Mouse (Mus musculus) lung, postnatal 0 days (tissue): ENCODE measurements at regions not wholly inside any gene's neighbourhood (a gene's known extent, or its start where the extent isn't known, plus 50 kb on each side); places are given as distances from the start of the nearest gene placed in this dataset.

Experiments used
- ATAC-seq: fragments of 200-750 bp; cut with Nextera tagmentation; 2 replicates; pipeline ENCODE4 v1.8.0; 2017; ENCODE audit warnings: moderate library complexity
- DNase-seq: peaks from one replicate; pipeline ENCODE4 v3.0.0-alpha.2; 2016; ENCODE audit warnings: low spot score
- H3K27ac ChIP-seq: fragments of 300-500 bp; sonication (generic); 2 replicates; pipeline ENCODE4 v1.5.1; 2014; ENCODE audit warnings: antibody characterized with exemption, mild to moderate bottlenecking, low read length, mixed read lengths
- H3K27me3 ChIP-seq: fragments of 300-500 bp; sonication (generic); replicated peaks from 2 replicates; pipeline ENCODE4 v1.6.1; 2014; ENCODE audit warnings: low read length, mixed read lengths; ENCODE audit not compliant: insufficient read depth
- H3K36me3 ChIP-seq: fragments of 300-500 bp; sonication (generic); 2 replicates; pipeline ENCODE4 v1.6.1; 2014; ENCODE audit warnings: low read length, mixed read lengths; ENCODE audit not compliant: insufficient read depth
- H3K4me1 ChIP-seq: fragments of 300-500 bp; sonication (generic); 2 replicates; pipeline ENCODE4 v1.6.1; 2014; ENCODE audit warnings: antibody characterized with exemption, low read depth, low read length, mixed read lengths; ENCODE audit not compliant: insufficient read depth
- H3K4me2 ChIP-seq: fragments of 300-500 bp; sonication (generic); replicated peaks from 2 replicates; pipeline ENCODE4 v1.6.1; 2014; ENCODE audit warnings: low read depth, mild to moderate bottlenecking, low read length, moderate library complexity, mixed read lengths
- H3K4me3 ChIP-seq: fragments of 300-500 bp; sonication (generic); 2 replicates; pipeline ENCODE4 v1.5.1; 2014; ENCODE audit warnings: low read depth, low read length
- H3K9ac ChIP-seq: fragments of 300-500 bp; sonication (generic); replicated peaks from 2 replicates; pipeline ENCODE4 v1.6.1; 2014; ENCODE audit warnings: low read depth, mild to moderate bottlenecking
- H3K9me3 ChIP-seq: fragments of 300-500 bp; sonication (generic); 2 replicates; pipeline ENCODE4 v1.6.1; 2016; ENCODE audit warnings: low read length, mixed read lengths
- CTCF ChIP-seq: IDR thresholded peaks from 2 replicates; pipeline ENCODE4 v1.5.1; 2016; ENCODE audit warnings: antibody characterized with exemption, mild to moderate bottlenecking
- EP300 ChIP-seq: IDR thresholded peaks from 2 replicates; pipeline ENCODE4 v1.6.1; 2016; ENCODE audit warnings: antibody characterized with exemption, mild to moderate bottlenecking, control low read depth
- WGBS: fragments of 180-500 bp; shearing (Covaris S2); extraction: QIAGEN DNeasy Blood & Tissue Kit; methylation state at CpG from one replicate; pipeline ENCODE4 v1.1.7; 2014; 5-methylcytosine and 5-hydroxymethylcytosine counted together

- Histone ChIP-seq H3K4me3 (no peak overlapping the region), H3K4me1 (no peaks in the 10 kb centered on the region), H3K36me3 (no peaks in the 10 kb centered on the region), H3K4me2 (no peak overlapping the region), H3K9me3 (no peaks in the 10 kb centered on the region), H3K9ac (no peak overlapping the region), H3K27ac (no peak overlapping the region), H3K27me3 (no peaks in the 10 kb centered on the region)
- 82% methylated on average over 1 of the region's 1 CpGs for WGBS
- TF ChIP-seq EP300 (no peak), CTCF (no peak)
- ATAC-seq: no peak
- no peak for DNase-seq
These were observed 96.6 kb downstream of the Rab11fip2 start for GRCm38 (mm10) chr19:59846807-59847206.

GRCm38 (mm10) chr19:59850696-59851095, 92.8 kb downstream of the Rab11fip2 start:
- Histone ChIP-seq H3K9me3 (no peaks in the 10 kb centered on the region), H3K36me3 (no peaks in the 10 kb centered on the region), H3K4me2 (no peak overlapping the region), H3K9ac (no peak overlapping the region), H3K4me3 (no peak overlapping the region), H3K27ac (no peak overlapping the region), H3K27me3 (no peaks in the 10 kb centered on the region), H3K4me1 (no peaks in the 10 kb centered on the region)
- 40% methylated on average over 5 of the region's 5 CpGs for WGBS
- no peak for TF ChIP-seq EP300
- no peak for TF ChIP-seq CTCF
- peak; percentile 61 for DNase-seq
- peak; percentile 74 for ATAC-seq

DNA sequence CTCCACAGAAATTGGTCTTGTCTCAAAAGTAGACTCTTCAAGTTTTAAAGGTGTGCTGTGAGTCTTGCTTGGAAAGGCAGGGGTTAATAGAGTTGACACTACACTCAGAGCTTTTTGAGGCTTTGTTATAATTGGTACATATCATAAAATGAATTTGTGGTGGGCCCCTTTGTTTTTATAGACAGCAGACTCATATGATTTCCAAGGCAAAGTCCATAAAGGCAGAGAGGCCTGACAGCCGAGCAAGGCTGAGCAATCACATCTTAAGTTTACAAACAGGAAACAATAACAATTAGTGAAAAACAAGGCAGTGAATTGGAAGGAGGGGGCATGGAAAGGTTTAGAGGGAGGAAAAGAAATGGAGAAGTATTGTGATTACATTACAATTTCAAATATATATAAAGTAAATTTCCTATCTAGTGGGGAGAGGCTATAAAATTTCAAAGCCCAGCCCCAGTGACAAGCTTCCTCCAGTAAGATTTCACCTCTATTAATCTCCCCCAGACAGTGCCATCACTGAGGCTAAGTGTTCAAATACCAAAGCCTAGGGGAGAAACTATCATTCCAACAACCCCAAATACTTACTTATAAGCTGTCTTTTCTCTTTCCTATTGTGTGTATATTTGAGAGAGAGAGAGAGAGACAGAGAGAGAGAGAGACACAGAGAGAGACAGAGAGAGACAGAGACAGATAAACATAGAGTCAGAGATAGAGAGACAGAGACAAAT, 91.3 kb downstream of the Rab11fip2 start:
- Histone ChIP-seq H3K27ac (no peak overlapping the region), H3K36me3 (no peaks in the 10 kb centered on the region), H3K9ac (no peak overlapping the region), H3K4me3 (no peak overlapping the region), H3K4me1 (no peaks in the 10 kb centered on the region), H3K27me3 (no peaks in the 10 kb centered on the region), H3K9me3 (no peaks in the 10 kb centered on the region), H3K4me2 (no peak overlapping the region)
- ATAC-seq: no peak
- no peak for TF ChIP-seq CTCF
- DNase-seq: no peak
- WGBS: 47% methylated on average over 1 of the region's 1 CpGs
